Mouse (Mus musculus): ENCODE measurements around the gene Guca2a. TPM values are rescaled to one million over a fixed set of nuclear protein-coding genes. Genes with fewer than 3 reads are reported as not detected.

Gene Guca2a
- total and polyA plus RNA-seq, 3 experiments = not detected

GRCm38 (mm10) chr4:119590027-119590426, 47.5 kb upstream of the Guca2a start:
- Histone ChIP-seq H3K9me3 (replicated peaks; ENCODE audit: low read length) (no peaks in the 10 kb centered on the region), H3K4me3 (replicated peaks in 1 of 3; ENCODE audit: low read depth in 2 of 3, low read length in 2 of 3, poor library complexity in 1 of 3) (no peak overlapping the region), H3K36me3 (replicated peaks in 1 of 2; ENCODE audit: control insufficient read depth in 1 of 2, insufficient read depth in 1 of 2, low read length in 1 of 2) (peaks cover 12 to 37% of the 10 kb centered on the region in 2 experiments), H3K27ac (ENCODE audit: insufficient read depth, low read depth) (no peak overlapping the region), H3K9ac (ENCODE audit: insufficient read depth, low read depth) (no peak overlapping the region), H3K27me3 (replicated peaks) (no peaks in the 10 kb centered on the region), H3K4me1 (ENCODE audit: control insufficient read depth in 1 of 2, insufficient read depth in 2 of 2) (peaks cover 2 to 23% of the 10 kb centered on the region in 2 experiments; a peak in 2 of 4 replicates), H3K4me2 (ENCODE audit: insufficient read depth, low read depth, poor library complexity, severe bottlenecking) (no peak overlapping the region), H3K79me2 (replicated peaks; ENCODE audit: control insufficient read depth, extremely low read depth, insufficient read depth, poor library complexity, severe bottlenecking) (peaks cover 6% of the 10 kb centered on the region; the same call in 1 of the 2 replicates)
- TF ChIP-seq ZNF384 (IDR thresholded peaks at IDR 0.05; ENCODE audit: low read depth, low read length) = no peak
- TF ChIP-seq ZKSCAN1 (IDR thresholded peaks at IDR 0.05; ENCODE audit: borderline replicate concordance, low read depth, low read length) = no peak
- no peak for TF ChIP-seq MAX (IDR thresholded peaks at IDR 0.05; ENCODE audit: low read length)
- no peak for TF ChIP-seq MYC (IDR thresholded peaks at IDR 0.05; ENCODE audit: low read depth, low read length)
- no peak for TF ChIP-seq JUND (conservative IDR thresholded peaks at IDR 0.05; ENCODE audit: low read depth, low read length)
- TF ChIP-seq MAZ (IDR thresholded peaks at IDR 0.05; ENCODE audit: low read depth, low read length) = no peak
- no peak for TF ChIP-seq RCOR1 (conservative IDR thresholded peaks at IDR 0.05; ENCODE audit: low read depth, low read length)
- no peak for TF ChIP-seq EP300 (IDR thresholded peaks at IDR 0.05; ENCODE audit: low read length)
- TF ChIP-seq JUN (IDR thresholded peaks at IDR 0.05; ENCODE audit: insufficient read depth, low read depth, low read length) = no peak
- no peak for TF ChIP-seq BHLHE40 (IDR thresholded peaks at IDR 0.05; ENCODE audit: low read depth, low read length)
- no peak for TF ChIP-seq PAX5 (IDR thresholded peaks at IDR 0.05; ENCODE audit: low read length)
- TF ChIP-seq ELF1 (IDR thresholded peaks at IDR 0.05; ENCODE audit: low read depth, low read length) = no peak
- TF ChIP-seq USF1 (IDR thresholded peaks at IDR 0.05; ENCODE audit: low read depth, low read length) = no peak
- DNase-seq (ENCODE audit: extremely low read depth) = no peak
- in situ Hi-C loops (cut with MboI; ENCODE audit: low pct_ligation_motif_present, low pct_unique_long_range_greater_than_20kb, low sequenced_read_pairs) (no loop called here), dilution Hi-C loops (cut with MboI; ENCODE audit: extremely low pct_ligation_motif_present, extremely low pct_unique_long_range_greater_than_20kb, low sequenced_read_pairs) (no loop called here)

GRCm38 (mm10) chr4:119592479-119592878, 45.0 kb upstream of the Guca2a start:
- dilution Hi-C loops (cut with MboI; ENCODE audit: extremely low pct_ligation_motif_present, extremely low pct_unique_long_range_greater_than_20kb, low sequenced_read_pairs) = no loop called here
- Histone ChIP-seq H3K9ac (ENCODE audit: insufficient read depth, low read depth) (no peak overlapping the region), H3K4me1 (ENCODE audit: control insufficient read depth in 1 of 2, insufficient read depth in 2 of 2) (peaks cover 2 to 23% of the 10 kb centered on the region in 2 experiments; a peak in 2 of 4 replicates), H3K9me3 (replicated peaks; ENCODE audit: low read length) (no peaks in the 10 kb centered on the region), H3K4me3 (replicated peaks in 1 of 3; ENCODE audit: low read depth in 2 of 3, low read length in 2 of 3, poor library complexity in 1 of 3) (no peak overlapping the region), H3K27ac (ENCODE audit: insufficient read depth, low read depth) (no peak overlapping the region), H3K4me2 (ENCODE audit: insufficient read depth, low read depth, poor library complexity, severe bottlenecking) (no peak overlapping the region), H3K27me3 (replicated peaks) (no peaks in the 10 kb centered on the region), H3K36me3 (replicated peaks in 1 of 2; ENCODE audit: control insufficient read depth in 1 of 2, insufficient read depth in 1 of 2, low read length in 1 of 2) (peaks cover 6 to 16% of the 10 kb centered on the region in 2 experiments), H3K79me2 (replicated peaks; ENCODE audit: control insufficient read depth, extremely low read depth, insufficient read depth, poor library complexity, severe bottlenecking) (peaks cover 6% of the 10 kb centered on the region; the same call in 1 of the 2 replicates)
- in situ Hi-C loops (cut with MboI; ENCODE audit: low pct_ligation_motif_present, low pct_unique_long_range_greater_than_20kb, low sequenced_read_pairs) = no loop called here
- no peak for DNase-seq (ENCODE audit: extremely low read depth)
- TF ChIP-seq TBP (conservative IDR thresholded peaks at IDR 0.05; ENCODE audit: low read depth, low read length) (no peak), POLR2AphosphoS2 (IDR thresholded peaks at IDR 0.05; ENCODE audit: low read depth, low read length) (no peak), POLR2A (IDR thresholded peaks at IDR 0.05; ENCODE audit: low read depth, low read length) (no peak), ETS1 (conservative IDR thresholded peaks at IDR 0.05; ENCODE audit: low read depth, low read length) (no peak), MXI1 (IDR thresholded peaks at IDR 0.05; ENCODE audit: low read depth, low read length) (no peak), MAX (IDR thresholded peaks at IDR 0.05; ENCODE audit: low read length) (no peak), USF2 (conservative IDR thresholded peaks at IDR 0.05; ENCODE audit: low read depth, low read length) (no peak), BHLHE40 (IDR thresholded peaks at IDR 0.05; ENCODE audit: low read depth, low read length) (no peak)

All from CH12.LX (cell line).